Mouse (Mus musculus): ENCODE data around the gene Sln. TPM values are rescaled to one million over a fixed set of nuclear protein-coding genes. Genes with fewer than 3 reads are reported as not detected.

Gene Sln
- polyA plus RNA-seq, 1 experiment from 2014 or later = 10.6 TPM

GRCm38 (mm10) chr9:53835976-53836375 is 14.0 kb upstream of the Sln start:
- H3K4me3 ChIP-seq (ENCODE audit: low read depth, low read length) = no peak overlapping the region
- no peaks in the 10 kb centered on the region for H3K4me1 ChIP-seq (ENCODE audit: control insufficient read depth, insufficient read depth, low read length)
- 56% methylated on average over 4 of the region's 4 CpGs for WGBS (ENCODE audit: insufficient replicate concordance)
- H3K4me2 ChIP-seq = no peak overlapping the region
- no peak for ATAC-seq (replicated peaks; ENCODE audit: insufficient number of reproducible peaks, low FRiP score, low TSS enrichment)
- H3K9me3 ChIP-seq (replicated peaks; ENCODE audit: control insufficient read depth, low read length) = no peaks in the 10 kb centered on the region
- no peak overlapping the region for H3K27ac ChIP-seq (ENCODE audit: low read depth, low read length)
- H3K27me3 ChIP-seq (ENCODE audit: control insufficient read depth, insufficient read depth, low read length) = no peaks in the 10 kb centered on the region
- H3K36me3 ChIP-seq (ENCODE audit: control insufficient read depth, insufficient read depth, low read length) = no peaks in the 10 kb centered on the region
- H3K9ac ChIP-seq (ENCODE audit: low read depth, low read length) = no peak overlapping the region

GRCm38 (mm10) chr9:53838816-53839215 is 11.1 kb upstream of the Sln start:
- Histone ChIP-seq H3K4me1 (ENCODE audit: control insufficient read depth, insufficient read depth, low read length) (no peaks in the 10 kb centered on the region), H3K36me3 (ENCODE audit: control insufficient read depth, insufficient read depth, low read length) (no peaks in the 10 kb centered on the region), H3K9ac (ENCODE audit: low read depth, low read length) (no peak overlapping the region), H3K4me2 (no peak overlapping the region), H3K27ac (ENCODE audit: low read depth, low read length) (no peak overlapping the region), H3K9me3 (replicated peaks; ENCODE audit: control insufficient read depth, low read length) (no peaks in the 10 kb centered on the region), H3K27me3 (ENCODE audit: control insufficient read depth, insufficient read depth, low read length) (no peaks in the 10 kb centered on the region), H3K4me3 (ENCODE audit: low read depth, low read length) (no peak overlapping the region)
- no peak for ATAC-seq (replicated peaks; ENCODE audit: insufficient number of reproducible peaks, low FRiP score, low TSS enrichment)
- 65% methylated on average over 8 of the region's 8 CpGs for WGBS (ENCODE audit: insufficient replicate concordance)

GRCm38 (mm10) chr9:53848548-53848947 is 1.4 kb upstream of the Sln start:
- no peak for ATAC-seq (replicated peaks; ENCODE audit: insufficient number of reproducible peaks, low FRiP score, low TSS enrichment)
- 0 out of 2 replicates have a peak, but pooled peaks cover 6% of the 10 kb centered on the region for H3K27me3 ChIP-seq (ENCODE audit: control insufficient read depth, insufficient read depth, low read length)
- H3K27ac ChIP-seq (ENCODE audit: low read depth, low read length) = no peak overlapping the region
- no peaks in the 10 kb centered on the region for H3K36me3 ChIP-seq (ENCODE audit: control insufficient read depth, insufficient read depth, low read length)
- H3K4me2 ChIP-seq = no peak overlapping the region
- H3K9me3 ChIP-seq (replicated peaks; ENCODE audit: control insufficient read depth, low read length) = no peaks in the 10 kb centered on the region
- no peak overlapping the region for H3K4me3 ChIP-seq (ENCODE audit: low read depth, low read length)
- no peaks in the 10 kb centered on the region for H3K4me1 ChIP-seq (ENCODE audit: control insufficient read depth, insufficient read depth, low read length)
- 75% methylated on average over 8 of the region's 8 CpGs for WGBS (ENCODE audit: insufficient replicate concordance)
- H3K9ac ChIP-seq (ENCODE audit: low read depth, low read length) = no peak overlapping the region

- no peaks in the 10 kb centered on the region for H3K9me3 ChIP-seq (replicated peaks; ENCODE audit: control insufficient read depth, low read length)
- no peak for ATAC-seq (replicated peaks; ENCODE audit: insufficient number of reproducible peaks, low FRiP score, low TSS enrichment)
- H3K27me3 ChIP-seq (ENCODE audit: control insufficient read depth, insufficient read depth, low read length) = peaks cover 13% of the 10 kb centered on the region
- no peak overlapping the region for H3K4me3 ChIP-seq (ENCODE audit: low read depth, low read length)
- WGBS (ENCODE audit: insufficient replicate concordance) = 70% methylated on average over 4 of the region's 4 CpGs
- H3K9ac ChIP-seq (ENCODE audit: low read depth, low read length) = no peak overlapping the region
- no peaks in the 10 kb centered on the region for H3K4me1 ChIP-seq (ENCODE audit: control insufficient read depth, insufficient read depth, low read length)
- H3K4me2 ChIP-seq = no peak overlapping the region
- H3K27ac ChIP-seq (ENCODE audit: low read depth, low read length) = no peak overlapping the region
- H3K36me3 ChIP-seq (ENCODE audit: control insufficient read depth, insufficient read depth, low read length) = no peaks in the 10 kb centered on the region
Measured at GRCm38 (mm10) chr9:53852158-53852557, 2.2 kb downstream of the Sln start.

- ATAC-seq (replicated peaks; ENCODE audit: insufficient number of reproducible peaks, low FRiP score, low TSS enrichment) = no peak
- Histone ChIP-seq H3K27ac (ENCODE audit: low read depth, low read length) (no peak overlapping the region), H3K4me2 (no peak overlapping the region), H3K4me3 (ENCODE audit: low read depth, low read length) (no peak overlapping the region), H3K27me3 (ENCODE audit: control insufficient read depth, insufficient read depth, low read length) (peaks cover 13% of the 10 kb centered on the region), H3K36me3 (ENCODE audit: control insufficient read depth, insufficient read depth, low read length) (no peaks in the 10 kb centered on the region), H3K4me1 (ENCODE audit: control insufficient read depth, insufficient read depth, low read length) (no peaks in the 10 kb centered on the region), H3K9ac (ENCODE audit: low read depth, low read length) (no peak overlapping the region), H3K9me3 (replicated peaks; ENCODE audit: control insufficient read depth, low read length) (no peaks in the 10 kb centered on the region)
- 76% methylated on average over 1 of the region's 1 CpGs for WGBS (ENCODE audit: insufficient replicate concordance)
Measured at GRCm38 (mm10) chr9:53853672-53854071, 3.7 kb downstream of the Sln start.

- WGBS (ENCODE audit: insufficient replicate concordance) = 82% methylated on average over 1 of the region's 1 CpGs
- H3K4me3 ChIP-seq (ENCODE audit: low read depth, low read length) = no peak overlapping the region
- no peak for ATAC-seq (replicated peaks; ENCODE audit: insufficient number of reproducible peaks, low FRiP score, low TSS enrichment)
- H3K27me3 ChIP-seq (ENCODE audit: control insufficient read depth, insufficient read depth, low read length) = peaks cover 13% of the 10 kb centered on the region
- H3K4me2 ChIP-seq = no peak overlapping the region
- no peak overlapping the region for H3K27ac ChIP-seq (ENCODE audit: low read depth, low read length)
- H3K4me1 ChIP-seq (ENCODE audit: control insufficient read depth, insufficient read depth, low read length) = no peaks in the 10 kb centered on the region
- H3K36me3 ChIP-seq (ENCODE audit: control insufficient read depth, insufficient read depth, low read length) = no peaks in the 10 kb centered on the region
- H3K9ac ChIP-seq (ENCODE audit: low read depth, low read length) = no peak overlapping the region
- no peaks in the 10 kb centered on the region for H3K9me3 ChIP-seq (replicated peaks; ENCODE audit: control insufficient read depth, low read length)
Measured at GRCm38 (mm10) chr9:53854525-53854924, 4.6 kb downstream of the Sln start.

- WGBS (ENCODE audit: insufficient replicate concordance) = 27% methylated on average over 5 of the region's 5 CpGs
- Histone ChIP-seq H3K27ac (ENCODE audit: low read depth, low read length) (no peak overlapping the region), H3K9ac (ENCODE audit: low read depth, low read length) (no peak overlapping the region), H3K27me3 (ENCODE audit: control insufficient read depth, insufficient read depth, low read length) (peaks cover 11% of the 10 kb centered on the region), H3K4me1 (ENCODE audit: control insufficient read depth, insufficient read depth, low read length) (no peaks in the 10 kb centered on the region), H3K4me3 (ENCODE audit: low read depth, low read length) (no peak overlapping the region), H3K9me3 (replicated peaks; ENCODE audit: control insufficient read depth, low read length) (no peaks in the 10 kb centered on the region), H3K4me2 (no peak overlapping the region), H3K36me3 (ENCODE audit: control insufficient read depth, insufficient read depth, low read length) (no peaks in the 10 kb centered on the region)
- ATAC-seq (replicated peaks; ENCODE audit: insufficient number of reproducible peaks, low FRiP score, low TSS enrichment) = no peak
Measured at GRCm38 (mm10) chr9:53857864-53858263, 7.9 kb downstream of the Sln start.

- H3K27ac ChIP-seq (ENCODE audit: low read depth, low read length) = no peak overlapping the region
- no peak overlapping the region for H3K4me2 ChIP-seq
- no peak for ATAC-seq (replicated peaks; ENCODE audit: insufficient number of reproducible peaks, low FRiP score, low TSS enrichment)
- no peak overlapping the region for H3K4me3 ChIP-seq (ENCODE audit: low read depth, low read length)
- no peak overlapping the region for H3K9ac ChIP-seq (ENCODE audit: low read depth, low read length)
- no peaks in the 10 kb centered on the region for H3K4me1 ChIP-seq (ENCODE audit: control insufficient read depth, insufficient read depth, low read length)
- no peaks in the 10 kb centered on the region for H3K9me3 ChIP-seq (replicated peaks; ENCODE audit: control insufficient read depth, low read length)
- H3K27me3 ChIP-seq (ENCODE audit: control insufficient read depth, insufficient read depth, low read length) = no peaks in the 10 kb centered on the region
- no peaks in the 10 kb centered on the region for H3K36me3 ChIP-seq (ENCODE audit: control insufficient read depth, insufficient read depth, low read length)
- WGBS (ENCODE audit: insufficient replicate concordance) = 86% methylated on average over 8 of the region's 8 CpGs
Measured at GRCm38 (mm10) chr9:53873239-53873638, 23.3 kb downstream of the Sln start.

- Histone ChIP-seq H3K27ac (ENCODE audit: low read depth, low read length) (no peak overlapping the region), H3K4me3 (ENCODE audit: low read depth, low read length) (no peak overlapping the region), H3K9ac (ENCODE audit: low read depth, low read length) (no peak overlapping the region), H3K4me1 (ENCODE audit: control insufficient read depth, insufficient read depth, low read length) (no peaks in the 10 kb centered on the region), H3K4me2 (no peak overlapping the region), H3K27me3 (ENCODE audit: control insufficient read depth, insufficient read depth, low read length) (no peaks in the 10 kb centered on the region), H3K9me3 (replicated peaks; ENCODE audit: control insufficient read depth, low read length) (no peaks in the 10 kb centered on the region), H3K36me3 (ENCODE audit: control insufficient read depth, insufficient read depth, low read length) (no peaks in the 10 kb centered on the region)
- 59% methylated on average over 2 of the region's 2 CpGs for WGBS (ENCODE audit: insufficient replicate concordance)
- ATAC-seq (replicated peaks; ENCODE audit: insufficient number of reproducible peaks, low FRiP score, low TSS enrichment) = no peak
Measured at GRCm38 (mm10) chr9:53877423-53877822, 27.5 kb downstream of the Sln start.

All from heart, embryonic 11.5 days (tissue).